Mouse (Mus musculus) left cerebral cortex, adult 18-20 months (tissue): Measurements from ENCODE around the gene Lrrc14b. TPM values are rescaled to one million over a fixed set of nuclear protein-coding genes. Genes with fewer than 3 reads are reported as not detected.

Source experiments
- microRNA-seq, 2 experiments: library from miRNA; unstranded; fragments of <30 nt; microRNA quantifications; one replicate each; pipeline ENCODE4 v1.2.0; 2021
- total RNA-seq, 2 experiments: library from RNA; stranded (reverse); gene quantifications; 2 replicates each; pipeline ENCODE4 v1.2.3; 2021

The Lrrc14b gene
- total RNA-seq, 2 experiments from 2014 or later = 0.19 TPM; not detected in 1

Small RNA genes lying within 50 kb of the gene (microRNA-seq; reads per million reads assigned to microRNA genes)
- 0 reads per million in 2 experiments for gene Mir692-3

Other genes with a start within 250 kb of the Lrrc14b start
- 1 to 10 TPM; 1.6 to 2.3 TPM for gene Slc9a3, start 242.5 kb downstream of the Lrrc14b start, total RNA-seq
- 10 to 100 TPM; 70.5 to 73.8 TPM for gene Exoc3, start 155.3 kb downstream of the Lrrc14b start, total RNA-seq
- gene Ahrr, start 71.7 kb downstream of the Lrrc14b start, total RNA-seq = 1 to 10 TPM; 1.4 to 2.1 TPM
- 10 to 100 TPM; 79.6 to 79.7 TPM for gene Pdcd6, start 46.4 kb downstream of the Lrrc14b start, total RNA-seq
- 100 to 1,000 TPM; 350 to 353 TPM for gene Sdha, start 13.7 kb downstream of the Lrrc14b start, total RNA-seq
- gene Ccdc127, start 13.7 kb downstream of the Lrrc14b start, total RNA-seq = 10 to 100 TPM; 87.0 to 90.7 TPM
- 1 to 10 TPM; 5.2 to 5.3 TPM for gene Zfp72, start 26.8 kb upstream of the Lrrc14b start, total RNA-seq
- 100 to 1,000 TPM; 185 to 198 TPM for gene Ftl1-ps1, start 35.7 kb upstream of the Lrrc14b start, total RNA-seq
- 1 to 10 TPM; 8.0 to 8.1 TPM for gene Zfp825, start 130.0 kb upstream of the Lrrc14b start, total RNA-seq